Mouse (Mus musculus) v-Abl transformed pro-B cells (cell line): Measurements from ENCODE around the gene Col26a1.

Experiments used
- in situ Hi-C, 2 experiments: fragments of 400-800 bp; cut with MboI; formaldehyde crosslinking; loops; one replicate each; pipeline ENCODE4 v1.15.1; 2025; ENCODE audit not compliant: unreplicated experiment in 2 of 2

The Col26a1 gene

GRCm38 (mm10) chr5:136882788-136883439 lies at the start of gene Col26a1:
Gene Col26a1, minus strand, starts transcription at chr5:136883209.
- in situ Hi-C loops = loop anchor here (5.0 to 10.0 kb wide), 3 partner anchors 41 to 788 kb away; no protein-coding TSS in a partner anchor

- in situ Hi-C loops = no loop called here
Measured at GRCm38 (mm10) chr5:136931896-136932295, 48.9 kb upstream of the Col26a1 start.

GRCm38 (mm10) chr5:136929073-136929472 lies 46.1 kb upstream of the Col26a1 start:
- in situ Hi-C loops = loop anchor here (5.0 kb wide), 2 partner anchors 43 to 178 kb away; no protein-coding TSS in a partner anchor

DNA sequence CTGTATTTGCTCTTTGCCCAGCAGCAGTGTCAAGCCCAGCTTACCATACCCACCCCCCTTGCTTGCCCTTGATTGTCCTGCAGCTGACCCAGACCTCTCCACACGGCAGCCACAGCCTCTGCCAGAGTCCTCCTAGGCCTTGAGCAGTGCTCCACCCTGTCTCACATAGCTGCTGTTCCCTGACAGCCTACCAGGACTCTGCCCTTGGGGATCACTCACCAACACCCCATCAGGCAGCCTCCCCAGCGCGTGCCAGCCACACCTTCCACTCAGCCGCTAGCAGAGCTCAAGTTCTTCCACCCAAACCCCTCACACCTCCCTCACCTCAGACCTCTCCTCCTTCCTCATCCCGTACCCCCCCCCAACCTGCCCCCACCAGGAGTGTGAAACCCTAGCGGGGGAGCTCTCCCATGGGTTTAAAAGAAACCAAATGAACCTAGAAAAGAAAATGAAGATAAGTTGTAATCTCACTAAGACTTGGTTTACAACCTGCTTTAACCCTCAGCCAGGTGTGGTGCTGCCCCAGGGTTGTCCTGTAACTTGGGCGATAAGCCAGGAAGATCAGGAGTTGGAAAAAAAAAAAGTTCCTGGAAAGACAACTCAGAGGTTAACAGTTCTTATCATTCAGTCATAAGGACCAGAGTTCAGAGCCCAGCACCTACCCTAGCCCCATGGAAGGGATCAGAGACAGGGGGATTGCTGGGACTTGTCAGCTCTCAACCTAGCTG lies 40.9 kb upstream of the Col26a1 start:
- in situ Hi-C loops = loop anchor here in 1 of 2 experiments (5.0 kb wide), 1 partner anchor 188 kb away; no protein-coding TSS in a partner anchor

DNA sequence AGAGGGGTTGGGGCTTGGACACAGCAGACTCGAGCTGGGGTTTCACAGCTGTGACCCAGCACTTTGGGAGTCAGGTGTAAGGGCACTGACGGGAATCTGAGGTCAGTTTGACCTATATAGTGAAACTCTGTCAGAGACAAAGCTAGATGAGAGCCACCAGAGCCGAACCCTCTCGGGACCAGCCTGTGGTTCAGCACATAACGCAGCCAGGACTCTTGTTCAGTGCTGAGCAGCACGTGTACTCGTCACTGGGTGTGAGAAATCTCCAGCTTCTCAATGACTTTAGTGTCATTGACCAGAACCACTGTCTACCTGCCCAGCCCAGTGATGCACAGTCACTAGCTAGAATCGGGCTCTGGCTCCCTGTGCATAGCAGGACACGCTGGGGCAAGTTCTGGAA lies 39.8 kb upstream of the Col26a1 start:
- in situ Hi-C loops = loop anchor here in 1 of 2 experiments (5.0 kb wide), 1 partner anchor 189 kb away; no protein-coding TSS in a partner anchor

DNA sequence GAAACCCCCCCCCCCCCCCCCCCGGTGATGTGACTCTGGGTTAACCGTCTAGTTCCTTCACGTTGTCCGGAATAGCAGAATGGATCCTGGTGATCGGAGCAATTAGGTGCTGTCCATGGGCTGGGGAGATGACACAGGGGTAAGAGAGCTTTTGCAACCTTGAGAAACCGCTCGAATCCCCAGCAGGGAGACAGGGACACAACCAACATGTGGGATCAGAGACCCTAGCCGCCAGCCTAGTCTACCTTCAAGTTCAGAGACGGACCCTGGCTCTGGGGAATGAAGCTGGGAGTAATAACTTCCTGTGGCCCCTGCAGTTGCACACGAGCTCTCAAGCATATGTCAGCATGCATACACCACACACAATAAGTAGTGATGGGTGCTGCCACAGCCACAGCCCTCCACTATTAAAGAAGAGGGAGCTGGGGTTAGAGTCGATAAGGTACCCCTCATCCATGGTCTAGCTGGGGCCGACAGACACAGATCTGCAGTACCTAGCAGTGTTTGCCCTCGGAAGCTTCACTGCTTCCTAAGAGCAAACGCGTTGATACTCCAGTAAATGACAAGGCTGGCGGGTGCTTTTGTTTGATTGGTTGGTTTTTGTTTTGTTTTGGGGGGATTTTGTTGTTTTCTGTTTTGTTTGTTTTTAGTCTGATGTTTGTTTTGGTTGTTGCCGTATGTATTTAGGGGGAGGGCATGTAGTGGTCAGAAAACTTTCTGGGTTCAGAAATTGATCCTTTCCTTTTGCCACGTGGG lies 36.7 kb upstream of the Col26a1 start:
- in situ Hi-C loops = loop anchor here in 1 of 2 experiments (5.0 kb wide), 1 partner anchor 193 kb away; no protein-coding TSS in a partner anchor

- in situ Hi-C loops = no loop called here
Measured at GRCm38 (mm10) chr5:136918655-136919472, 35.9 kb upstream of the Col26a1 start.

GRCm38 (mm10) chr5:136917613-136918242 lies 34.7 kb upstream of the Col26a1 start:
- in situ Hi-C loops = no loop called here

DNA sequence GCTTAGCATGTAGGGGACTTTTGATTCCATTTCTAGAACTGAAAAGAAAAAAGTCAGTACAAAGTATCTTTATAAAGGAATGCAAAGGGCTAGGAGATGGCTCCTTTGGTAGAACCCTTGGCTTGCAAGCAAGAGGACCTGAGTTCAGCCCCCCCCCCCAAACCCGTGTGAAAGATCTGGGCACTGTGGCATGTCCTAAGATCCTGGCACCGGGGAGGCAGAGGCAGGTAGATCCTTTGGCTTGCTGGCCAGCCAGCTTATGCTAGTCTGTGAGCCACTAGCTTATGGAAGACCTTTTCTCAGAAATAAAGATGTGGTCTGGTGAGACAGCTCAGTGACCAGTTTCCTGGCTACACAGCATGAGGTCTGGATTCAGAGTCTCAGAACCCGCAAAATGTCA lies 31.2 kb upstream of the Col26a1 start:
- in situ Hi-C loops = no loop called here

DNA sequence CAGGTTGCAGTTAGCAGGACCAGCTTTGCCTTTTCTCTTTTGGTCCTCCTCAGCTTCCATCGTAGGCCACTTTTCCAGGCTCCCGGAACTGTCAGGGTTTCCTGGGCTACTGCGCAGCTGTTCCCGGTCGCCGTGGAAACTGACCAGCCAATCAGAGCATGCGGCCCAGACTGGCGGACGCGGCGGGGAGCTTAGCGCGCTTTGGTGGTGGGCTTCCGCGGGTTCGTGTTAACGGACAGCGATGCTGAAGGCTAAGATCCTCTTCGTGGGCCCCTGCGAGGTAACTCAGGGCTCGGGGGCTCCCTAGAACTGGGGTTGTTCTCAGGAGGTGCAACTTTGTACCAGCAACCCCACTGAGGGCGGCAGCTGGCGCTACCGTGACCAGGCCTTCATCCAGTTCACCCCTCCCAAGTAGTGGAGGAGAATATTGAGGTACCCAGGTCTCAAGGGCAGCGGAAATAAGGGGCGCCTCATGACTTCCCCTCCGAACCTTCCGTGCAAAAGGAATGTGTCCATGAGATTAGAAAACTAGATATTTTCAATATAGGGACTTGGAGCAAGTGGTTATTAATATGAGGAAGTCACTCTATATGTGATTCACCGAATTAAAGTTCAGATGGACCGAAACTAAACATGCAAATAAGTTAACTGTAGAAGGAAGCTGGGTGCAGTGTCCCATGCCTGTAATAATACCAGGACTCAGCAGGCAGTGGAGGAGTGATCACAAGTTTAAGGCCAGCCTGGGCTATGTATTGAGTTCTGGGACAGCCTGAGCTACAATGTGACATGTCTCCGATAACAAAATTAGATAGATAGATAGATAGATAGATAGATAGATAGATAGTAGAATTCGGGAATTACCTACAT lies 25.2 kb upstream of the Col26a1 start, which contains the start of gene Ift22:
TSS of gene Ift22 (plus strand) at position 160 of the 867 bp plus-strand sequence.
- in situ Hi-C loops = no loop called here

DNA sequence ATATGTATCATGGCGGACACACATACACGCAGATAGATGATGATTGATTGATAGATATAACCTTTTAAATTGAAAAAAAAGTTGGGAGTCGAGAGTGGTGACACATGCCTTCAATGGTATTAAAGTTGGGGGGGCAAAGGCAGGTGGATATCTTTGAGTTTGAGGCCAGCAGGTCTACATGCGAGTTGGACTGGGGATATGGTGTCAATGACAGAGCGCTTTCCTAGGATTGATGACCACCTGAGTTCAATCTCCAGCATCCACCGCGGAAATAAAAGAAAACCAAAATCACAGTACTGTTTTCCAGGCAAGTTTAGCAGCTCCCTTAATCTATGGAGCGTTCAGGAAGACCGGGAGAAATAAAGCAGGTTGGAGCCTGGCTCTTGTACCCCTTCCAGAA lies 24.6 kb upstream of the Col26a1 start:
- in situ Hi-C loops = no loop called here

DNA sequence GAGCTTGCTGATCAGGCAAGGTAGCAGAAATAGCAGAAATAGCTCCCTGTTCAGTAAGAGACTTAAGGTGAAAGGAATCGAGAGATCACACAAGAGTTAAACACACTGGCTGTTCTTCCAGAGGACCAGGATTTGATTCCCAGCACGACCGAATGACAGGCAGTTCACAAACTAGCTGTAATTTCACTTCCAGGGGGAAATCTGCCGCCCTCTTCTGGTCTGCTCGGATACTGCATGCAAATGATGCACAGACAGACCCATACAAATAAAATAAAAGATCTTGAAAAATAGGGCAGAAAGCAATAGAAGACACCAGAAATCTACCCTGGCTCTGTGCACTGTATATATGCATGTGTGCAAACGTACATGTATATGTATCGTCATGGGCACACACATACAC lies 22.6 kb upstream of the Col26a1 start:
- in situ Hi-C loops = no loop called here

GRCm38 (mm10) chr5:136904621-136905020 lies 21.6 kb upstream of the Col26a1 start:
- in situ Hi-C loops = no loop called here

DNA sequence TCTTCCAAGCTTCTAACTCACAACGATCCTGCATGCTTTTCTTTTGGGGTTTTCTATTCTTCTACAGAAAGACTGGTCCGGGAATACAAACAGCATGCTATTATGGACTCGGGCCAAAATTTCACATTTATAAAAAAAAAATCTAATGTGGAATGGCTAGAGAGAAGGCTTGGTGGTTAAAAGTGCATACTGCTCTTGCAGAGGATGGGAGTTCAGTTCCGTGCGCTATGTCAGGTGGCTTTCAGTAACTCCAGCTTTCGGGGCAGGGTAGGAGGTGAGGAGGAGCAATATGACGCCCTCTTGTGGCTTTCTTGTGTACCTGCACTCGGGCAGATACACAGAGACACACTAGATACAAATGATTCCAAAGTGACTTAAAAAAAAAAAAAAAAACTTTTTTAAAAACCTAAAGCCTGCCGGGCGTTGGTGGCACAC lies 12.5 kb upstream of the Col26a1 start:
- in situ Hi-C loops = no loop called here

- in situ Hi-C loops = no loop called here
Measured at GRCm38 (mm10) chr5:136894840-136895528, 12.0 kb upstream of the Col26a1 start.

- in situ Hi-C loops = loop anchor here in 1 of 2 experiments (10.0 kb wide), 1 partner anchor 794 kb away; no protein-coding TSS in a partner anchor
Measured at GRCm38 (mm10) chr5:136888539-136889355, 5.7 kb upstream of the Col26a1 start.

- in situ Hi-C loops = loop anchor here in 1 of 2 experiments (10.0 kb wide), 1 partner anchor 792 kb away; no protein-coding TSS in a partner anchor
Measured at GRCm38 (mm10) chr5:136886957-136887356, 3.9 kb upstream of the Col26a1 start.
